Mouse (Mus musculus) erythroblast, embryonic 14.5 days (primary cell): ENCODE results near the gene Msi2.

Experiments
- GATA1 ChIP-seq: IDR thresholded peaks from 2 replicates; pipeline ENCODE4 v1.6.1; 2012; ENCODE audit warnings: low read length, inconsistent platforms, mixed read lengths
- TAL1 ChIP-seq: IDR thresholded peaks from 3 replicates; pipeline ENCODE4 v1.6.1; 2012; ENCODE audit warnings: low read length, inconsistent platforms, mixed read lengths

- no peak for TF ChIP-seq GATA1
- no peak for TF ChIP-seq TAL1
These were observed 11.1 kb upstream of the Msi2 start for GRCm38 (mm10) chr11:88729363-88729762.
